Mouse (Mus musculus) kidney, postnatal 4 days (tissue): ENCODE measurements at regions not wholly inside any gene's neighbourhood (a gene's known extent, or its start where the extent isn't known, plus 50 kb on each side); places are given as distances from the start of the nearest gene placed in this dataset.
A peak's percentile ranks its signal among the peaks of the same experiment; 100 is the strongest.

Experiments
- DNase-seq, 2 experiments: peaks; one replicate each; pipeline ENCODE4 v3.0.0; 2021; ENCODE audit warnings: mixed read lengths in 2 of 2

GRCm38 (mm10) chr2:51321676-51322075 is 172.8 kb upstream of the Rnd3 start:
- DNase-seq: no peak

GRCm38 (mm10) chr2:51316452-51316851 is 167.5 kb upstream of the Rnd3 start:
- DNase-seq: no peak

- DNase-seq: no peak
Measured at GRCm38 (mm10) chr2:51313414-51313813, 164.5 kb upstream of the Rnd3 start.

- DNase-seq: no peak
Measured at GRCm38 (mm10) chr2:51306257-51306656, 157.3 kb upstream of the Rnd3 start.

- DNase-seq: peak; percentile 57 to 74
Measured at GRCm38 (mm10) chr2:51305411-51305810, 156.5 kb upstream of the Rnd3 start.

- no peak for DNase-seq
Measured at GRCm38 (mm10) chr2:51304694-51305093, 155.8 kb upstream of the Rnd3 start.

GRCm38 (mm10) chr2:51290659-51291260 is 141.8 kb upstream of the Rnd3 start:
- peak in 1 of 2 experiments; percentile 5 for DNase-seq

GRCm38 (mm10) chr2:51288678-51289077 is 139.8 kb upstream of the Rnd3 start:
- DNase-seq: no peak

GRCm38 (mm10) chr2:51285632-51286031 is 136.7 kb upstream of the Rnd3 start:
- DNase-seq: no peak

- peak in 1 of 2 experiments; percentile 15 for DNase-seq
Measured at GRCm38 (mm10) chr2:51284781-51285225, 135.9 kb upstream of the Rnd3 start.

GRCm38 (mm10) chr2:51279396-51280045 is 130.6 kb upstream of the Rnd3 start:
- no peak for DNase-seq

- no peak for DNase-seq
Measured at GRCm38 (mm10) chr2:51278824-51279223, 129.9 kb upstream of the Rnd3 start.

GRCm38 (mm10) chr2:51278356-51278755 is 129.4 kb upstream of the Rnd3 start:
- no peak for DNase-seq

- no peak for DNase-seq
Measured at GRCm38 (mm10) chr2:51276591-51276990, 127.7 kb upstream of the Rnd3 start.

- no peak for DNase-seq
Measured at GRCm38 (mm10) chr2:51273300-51273699, 124.4 kb upstream of the Rnd3 start.

GRCm38 (mm10) chr2:51268532-51268931 is 119.6 kb upstream of the Rnd3 start:
- peak; percentile 14 to 22 for DNase-seq

- no peak for DNase-seq
Measured at GRCm38 (mm10) chr2:51267662-51268061, 118.8 kb upstream of the Rnd3 start.

- no peak for DNase-seq
Measured at GRCm38 (mm10) chr2:51262506-51262905, 113.6 kb upstream of the Rnd3 start.

GRCm38 (mm10) chr2:51250798-51251197 is 101.9 kb upstream of the Rnd3 start:
- no peak for DNase-seq

- DNase-seq: no peak
Measured at GRCm38 (mm10) chr2:51241573-51241972, 92.7 kb upstream of the Rnd3 start.

- no peak for DNase-seq
Measured at GRCm38 (mm10) chr2:51240000-51240399, 91.1 kb upstream of the Rnd3 start.

- DNase-seq: no peak
Measured at GRCm38 (mm10) chr2:51238992-51239391, 90.1 kb upstream of the Rnd3 start.

- DNase-seq: peak; percentile 44 to 54
Measured at GRCm38 (mm10) chr2:51238131-51238931, 89.4 kb upstream of the Rnd3 start.

- peak; percentile 8 to 32 for DNase-seq
Measured at GRCm38 (mm10) chr2:51237451-51237850, 88.5 kb upstream of the Rnd3 start.
